Mouse (Mus musculus) testis, adult 2 months (tissue): ENCODE results near the gene Zfp385c. TPM values are rescaled to one million over a fixed set of nuclear protein-coding genes. Genes with fewer than 3 reads are reported as not detected.

Experiments used
- H3K27ac ChIP-seq: fragments of 200-500 bp; 2 replicates; pipeline ENCODE4 v1.5.1; 2012; ENCODE audit warnings: low read depth, low read length; ENCODE audit not compliant: control insufficient read depth, insufficient read depth
- H3K27me3 ChIP-seq: fragments of 200-500 bp; 2 replicates; pipeline ENCODE4 v1.6.1; 2012; ENCODE audit warnings: mild to moderate bottlenecking, low read length, moderate library complexity; ENCODE audit not compliant: control insufficient read depth, insufficient read depth
- H3K36me3 ChIP-seq: fragments of 200-500 bp; 2 replicates; pipeline ENCODE4 v1.6.1; 2012; ENCODE audit warnings: mild to moderate bottlenecking, low read length; ENCODE audit not compliant: control insufficient read depth, insufficient read depth
- H3K4me1 ChIP-seq: fragments of 200-500 bp; 2 replicates; pipeline ENCODE4 v1.6.1; 2012; ENCODE audit warnings: low read length; ENCODE audit not compliant: control insufficient read depth, insufficient read depth
- H3K4me3 ChIP-seq: fragments of 200-500 bp; 2 replicates; pipeline ENCODE4 v1.5.1; 2012; ENCODE audit warnings: low read depth, mild to moderate bottlenecking, low read length, moderate library complexity, mixed read lengths; ENCODE audit not compliant: control insufficient read depth
- CTCF ChIP-seq: fragments of 200-500 bp; IDR thresholded peaks from 2 replicates; pipeline ENCODE4 v1.5.1; 2012; ENCODE audit warnings: low read depth, mild to moderate bottlenecking, inconsistent platforms, low read length, moderate library complexity; ENCODE audit not compliant: control insufficient read depth, insufficient read depth, insufficient replicate concordance
- POLR2A ChIP-seq: fragments of 200-500 bp; IDR thresholded peaks from 2 replicates; pipeline ENCODE4 v1.6.1; 2012; ENCODE audit warnings: low read depth, mild to moderate bottlenecking, inconsistent platforms, low read length, moderate library complexity; ENCODE audit not compliant: control insufficient read depth
- polyA plus RNA-seq: library from polyadenylated mRNA; depleted of rRNA; stranded (reverse); fragments of >200 nt; gene quantifications from 2 replicates; pipeline ENCODE4 v1.2.3, GENCODE M21; 2012

The Zfp385c gene
- polyA plus RNA-seq, 1 experiment: 2.6 TPM

DNA sequence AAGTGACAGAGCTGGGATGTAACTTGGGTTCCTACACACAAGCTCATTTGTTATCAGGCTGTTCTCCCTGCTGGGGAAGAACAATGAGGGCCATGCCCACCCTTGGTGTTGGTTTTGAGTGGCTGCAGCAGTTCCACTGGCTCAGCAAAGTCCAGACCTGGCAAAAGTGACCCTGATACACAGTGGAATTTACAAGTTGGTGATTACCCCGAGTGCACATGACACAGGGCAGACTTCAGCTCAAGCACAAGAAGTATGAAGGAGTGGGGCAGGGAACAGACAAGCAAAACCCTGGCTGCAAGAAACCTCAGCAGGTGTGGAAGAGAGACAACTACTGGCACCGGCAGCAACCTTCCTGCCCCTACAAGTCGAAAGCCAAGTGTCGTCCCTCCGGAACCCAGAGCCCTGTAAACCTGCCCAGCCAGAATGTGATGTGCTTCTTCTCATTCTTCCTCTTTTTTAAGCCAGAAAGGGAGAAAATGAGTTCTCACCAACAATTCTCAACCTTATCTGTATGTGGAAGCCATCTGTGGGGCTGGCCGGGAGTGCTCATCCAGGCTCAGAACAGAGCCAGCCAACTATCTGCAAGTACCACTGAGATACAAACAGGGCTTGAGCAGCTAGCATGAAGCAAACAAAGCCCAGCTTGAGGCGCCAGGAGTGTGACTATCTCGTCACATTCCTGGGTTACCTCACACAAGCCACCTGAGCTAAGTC is 29.7 kb upstream of the Zfp385c start:
- peak overlapping the region; percentile 42 for H3K27ac ChIP-seq

DNA sequence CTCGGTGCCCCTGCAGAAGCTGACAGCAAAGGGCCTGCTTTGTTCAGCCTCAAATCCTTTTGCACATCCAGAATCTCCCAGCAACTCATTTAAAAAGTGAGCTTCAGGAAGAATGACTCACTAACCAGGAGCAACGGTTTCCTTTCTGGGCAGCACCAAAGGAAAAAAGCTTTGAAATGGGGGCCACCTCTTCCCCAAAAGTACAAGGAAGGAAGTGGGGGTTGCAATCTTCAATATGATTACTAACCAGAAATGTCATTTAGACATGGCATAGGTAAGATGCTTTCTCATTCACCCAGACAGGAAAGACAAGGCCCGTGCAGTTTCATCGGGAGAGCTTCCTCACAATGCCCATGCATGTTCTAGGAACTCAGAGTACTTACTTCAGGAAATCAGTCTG is 29.0 kb upstream of the Zfp385c start:
- H3K36me3 ChIP-seq: no peaks in the 10 kb centered on the region
- no peak overlapping the region for H3K4me3 ChIP-seq
- peak overlapping the region; percentile 22; the same call in 1 of the 2 replicates for H3K27ac ChIP-seq
- H3K4me1 ChIP-seq: peaks cover 4% of the 10 kb centered on the region; the same call in 1 of the 2 replicates
- H3K27me3 ChIP-seq: no peaks in the 10 kb centered on the region
- no peak for TF ChIP-seq POLR2A
- TF ChIP-seq CTCF: no peak

More for the DNA sequence above, 29.7 kb upstream of the Zfp385c start:
- H3K4me1 ChIP-seq: peaks cover 4% of the 10 kb centered on the region; the same call in 1 of the 2 replicates
- TF ChIP-seq POLR2A (no peak), CTCF (no peak)
- no peaks in the 10 kb centered on the region for H3K27me3 ChIP-seq
- H3K4me3 ChIP-seq: no peak overlapping the region
- H3K36me3 ChIP-seq: no peaks in the 10 kb centered on the region

DNA sequence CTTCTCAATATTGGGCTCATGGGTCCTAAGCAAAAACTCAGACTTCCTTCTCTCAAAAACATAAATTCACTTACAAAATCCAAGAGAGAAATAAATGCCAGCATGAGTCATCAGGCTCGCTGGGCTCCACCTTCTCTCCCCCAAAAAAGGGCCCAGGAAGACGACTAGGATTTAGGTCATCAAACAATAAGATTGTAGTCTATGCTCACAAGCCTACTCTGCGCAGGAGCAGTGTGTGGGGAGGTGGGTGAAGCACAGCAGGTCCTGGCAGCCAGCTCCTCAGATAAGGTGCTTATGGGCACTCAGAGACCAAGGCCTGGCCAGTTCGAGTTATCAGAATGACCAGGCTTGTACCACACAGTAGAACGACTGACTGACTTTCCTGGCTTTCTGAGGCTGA is 28.1 kb upstream of the Zfp385c start:
- Histone ChIP-seq H3K4me1 (peaks cover 3% of the 10 kb centered on the region; the same call in 1 of the 2 replicates), H3K4me3 (no peak overlapping the region), H3K27ac (peak overlapping the region; percentile 9; the same call in 1 of the 2 replicates), H3K27me3 (no peaks in the 10 kb centered on the region), H3K36me3 (no peaks in the 10 kb centered on the region)
- TF ChIP-seq POLR2A: no peak; the same call in 1 of the 2 replicates
- no peak for TF ChIP-seq CTCF

DNA sequence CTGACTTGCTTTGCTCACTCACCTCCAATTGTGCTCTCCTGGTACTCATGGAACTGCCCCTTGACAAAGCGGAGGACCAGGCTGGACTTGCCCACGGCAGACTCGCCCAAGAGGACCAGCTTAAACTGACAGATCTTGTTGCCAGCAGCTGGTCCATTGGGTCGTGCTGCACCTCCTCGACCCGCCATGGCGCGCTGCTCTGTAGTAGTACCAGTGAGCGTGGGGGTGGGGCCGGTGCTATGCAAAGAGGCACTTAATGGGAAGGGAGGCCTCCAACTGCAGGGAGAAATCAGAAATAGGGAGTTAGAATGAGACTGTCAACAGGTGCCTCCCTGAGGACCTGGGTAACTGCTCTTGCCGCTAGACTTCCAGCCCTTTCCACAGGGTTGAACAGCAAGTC is 27.6 kb upstream of the Zfp385c start:
- TF ChIP-seq POLR2A: no peak
- no peak for TF ChIP-seq CTCF
- Histone ChIP-seq H3K27me3 (no peaks in the 10 kb centered on the region), H3K4me1 (peaks cover 2% of the 10 kb centered on the region; the same call in 1 of the 2 replicates), H3K27ac (no peak overlapping the region), H3K4me3 (no peak overlapping the region), H3K36me3 (no peaks in the 10 kb centered on the region)

DNA sequence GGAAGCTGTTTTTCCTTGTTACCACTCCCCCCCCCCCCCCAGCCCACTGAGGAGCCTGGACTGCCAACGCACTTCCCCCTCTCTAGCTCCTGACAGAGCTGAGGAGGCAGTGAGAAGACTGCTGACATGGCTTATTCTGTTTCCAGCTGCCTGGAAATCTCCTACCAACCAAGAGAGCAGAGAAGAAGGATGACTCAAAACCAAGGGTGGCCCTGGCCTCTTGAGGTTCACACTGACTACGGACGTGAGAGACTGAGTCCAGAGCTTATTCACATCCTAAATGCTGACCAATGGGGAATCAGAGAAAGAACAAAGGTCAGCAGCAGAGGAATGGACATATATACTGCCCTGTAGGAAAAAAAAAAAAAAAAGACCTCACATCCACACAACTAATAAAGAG is 27.1 kb upstream of the Zfp385c start:
- Histone ChIP-seq H3K27ac (no peak overlapping the region), H3K27me3 (no peaks in the 10 kb centered on the region), H3K4me1 (peaks cover 4% of the 10 kb centered on the region; the same call in 1 of the 2 replicates), H3K4me3 (no peak overlapping the region), H3K36me3 (no peaks in the 10 kb centered on the region)
- TF ChIP-seq POLR2A (no peak), CTCF (no peak)

DNA sequence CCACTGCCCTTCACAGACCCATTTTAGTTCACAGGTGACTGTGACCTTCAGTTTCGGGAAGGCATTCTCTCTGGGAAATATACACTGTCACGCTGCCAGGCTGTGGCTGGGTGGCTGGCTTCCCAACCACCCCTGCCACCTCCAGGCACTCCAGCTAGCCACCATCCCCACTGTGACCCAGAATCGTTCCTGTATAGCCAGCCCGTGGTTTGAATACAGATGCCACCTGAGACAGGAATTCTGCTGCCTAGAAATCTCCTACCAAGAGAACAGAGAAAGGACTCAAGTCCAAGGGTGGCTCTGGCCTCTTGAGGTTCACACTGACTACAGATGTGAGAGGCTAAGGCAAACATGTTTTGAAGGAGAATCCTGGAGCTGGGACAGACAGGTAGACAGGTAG is 26.6 kb upstream of the Zfp385c start:
- H3K36me3 ChIP-seq: no peaks in the 10 kb centered on the region

DNA sequence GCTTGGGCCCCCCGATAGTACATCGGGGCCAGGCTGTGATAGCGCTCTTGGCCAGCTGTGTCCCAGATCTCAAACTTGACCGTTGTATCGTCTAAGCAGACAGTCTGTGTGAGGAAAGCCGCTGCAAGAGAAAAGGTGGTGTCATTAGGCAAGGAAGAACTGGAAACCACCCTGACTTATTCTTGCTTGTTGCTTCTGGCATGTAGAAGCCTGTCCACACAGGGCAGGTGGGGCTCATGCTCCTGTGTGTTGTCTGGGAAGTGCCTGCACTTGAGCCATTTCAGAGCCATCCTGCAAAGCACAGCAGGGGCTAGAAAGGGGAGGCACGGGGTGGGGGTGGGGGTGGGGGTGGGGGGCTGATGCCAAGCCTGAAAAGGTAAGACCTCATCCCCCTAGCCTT is 26.2 kb upstream of the Zfp385c start:
- Histone ChIP-seq H3K4me3 (no peak overlapping the region), H3K4me1 (peaks cover 12% of the 10 kb centered on the region), H3K36me3 (no peaks in the 10 kb centered on the region), H3K27me3 (no peaks in the 10 kb centered on the region), H3K27ac (no peak overlapping the region)
- no peak for TF ChIP-seq POLR2A
- TF ChIP-seq CTCF: no peak

More for the DNA sequence above, 26.6 kb upstream of the Zfp385c start:
- Histone ChIP-seq H3K4me3 (no peak overlapping the region), H3K27me3 (no peaks in the 10 kb centered on the region), H3K4me1 (peaks cover 8% of the 10 kb centered on the region), H3K27ac (no peak overlapping the region)
- TF ChIP-seq CTCF (no peak), POLR2A (no peak)

DNA sequence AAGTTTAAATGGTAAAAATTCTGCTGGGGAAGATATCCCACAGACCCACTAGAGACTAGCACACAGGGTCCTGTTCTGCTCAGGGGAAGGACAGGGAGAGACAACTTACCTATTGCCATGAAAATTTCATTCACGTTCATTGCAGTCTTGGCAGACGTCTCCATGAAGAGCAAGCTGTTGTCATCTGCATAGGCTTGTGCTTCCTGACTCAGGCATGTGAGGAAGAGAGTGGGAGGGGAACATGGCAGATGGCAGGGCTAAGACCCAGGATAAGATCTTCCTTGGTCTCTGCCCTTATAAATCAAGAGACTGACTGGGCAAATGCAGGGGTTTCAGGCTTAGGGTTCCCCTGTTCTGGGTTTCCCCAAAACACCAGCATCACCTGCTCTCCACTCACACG is 24.4 kb upstream of the Zfp385c start:
- TF ChIP-seq CTCF: no peak
- TF ChIP-seq POLR2A: no peak
- no peaks in the 10 kb centered on the region for H3K27me3 ChIP-seq
- peaks cover 22% of the 10 kb centered on the region for H3K4me1 ChIP-seq
- no peaks in the 10 kb centered on the region for H3K36me3 ChIP-seq
- no peak overlapping the region for H3K4me3 ChIP-seq
- no peak overlapping the region for H3K27ac ChIP-seq
